Mouse (Mus musculus) heart, embryonic 13.5 days (tissue): Measurements from ENCODE around the gene Vti1a. TPM values are rescaled to one million over a fixed set of nuclear protein-coding genes. Genes with fewer than 3 reads are reported as not detected.

ENCODE experiments used
- ATAC-seq: fragments of 200-750 bp; cut with Nextera tagmentation; 2 replicates; pipeline ENCODE4 v1.8.0; 2017; ENCODE audit warnings: moderate TSS enrichment; ENCODE audit not compliant: insufficient number of reproducible peaks, low FRiP score, low TSS enrichment; ENCODE audit errors: extremely low read depth
- H3K27ac ChIP-seq: fragments of 300-500 bp; sonication (generic); replicated peaks from 2 replicates; pipeline ENCODE4 v1.5.1; 2015; ENCODE audit warnings: moderate library complexity, mild to moderate bottlenecking, inconsistent platforms
- H3K27me3 ChIP-seq: fragments of 300-500 bp; sonication (generic); replicated peaks from 2 replicates; pipeline ENCODE4 v1.6.1; 2015; ENCODE audit warnings: mild to moderate bottlenecking, inconsistent platforms
- H3K36me3 ChIP-seq: fragments of 300-500 bp; sonication (generic); 2 replicates; pipeline ENCODE4 v1.6.1; 2015; ENCODE audit warnings: mild to moderate bottlenecking, inconsistent platforms
- H3K4me1 ChIP-seq: fragments of 300-500 bp; sonication (generic); 2 replicates; pipeline ENCODE4 v1.6.1; 2015; ENCODE audit warnings: inconsistent platforms
- H3K4me2 ChIP-seq: fragments of 300-500 bp; sonication (generic); 2 replicates; pipeline ENCODE4 v1.6.1; 2015; ENCODE audit warnings: inconsistent platforms, mild to moderate bottlenecking, moderate library complexity
- H3K4me3 ChIP-seq: fragments of 300-500 bp; sonication (generic); 2 replicates; pipeline ENCODE4 v1.5.1; 2015; ENCODE audit warnings: moderate library complexity, mild to moderate bottlenecking, inconsistent platforms
- H3K9ac ChIP-seq: fragments of 300-500 bp; sonication (generic); 2 replicates; pipeline ENCODE4 v1.6.1; 2015; ENCODE audit warnings: inconsistent platforms, mild to moderate bottlenecking, moderate library complexity
- H3K9me3 ChIP-seq: fragments of 300-500 bp; sonication (generic); 2 replicates; pipeline ENCODE4 v1.6.1; 2016; ENCODE audit warnings: inconsistent platforms
- WGBS: fragments of 180-500 bp; shearing (Covaris S2); methylation state at CpG from one replicate; pipeline ENCODE4 v1.1.7; 2015; ENCODE audit warnings: mixed read lengths; 5-methylcytosine and 5-hydroxymethylcytosine counted together
- polyA plus RNA-seq: library from polyadenylated mRNA; unstranded; fragments of >200 nt; fragmentation: Nextera tagmentation; extraction: Ambion mirVana; gene quantifications from 2 replicates; pipeline ENCODE4 v1.2.1, GENCODE M21; 2015

Vti1a gene
- polyA plus RNA-seq, 1 experiment from 2014 or later, result 14.7 TPM

- 73% methylated on average over 11 of the region's 11 CpGs for WGBS
- no peak for ATAC-seq
These were observed 326.3 kb downstream of the Vti1a start for GRCm38 (mm10) chr19:55642361-55642760.

GRCm38 (mm10) chr19:55643288-55643901 lies 327.3 kb downstream of the Vti1a start:
- 4% methylated on average over 14 of the region's 14 CpGs for WGBS
- Histone ChIP-seq H3K9ac (peak overlapping the region; percentile 76), H3K4me3 (peak overlapping the region; percentile 51), H3K27ac (peak overlapping the region; percentile 94), H3K4me1 (peaks cover 19% of the 10 kb centered on the region), H3K36me3 (no peaks in the 10 kb centered on the region), H3K27me3 (peaks cover 2% of the 10 kb centered on the region), H3K9me3 (no peaks in the 10 kb centered on the region), H3K4me2 (peak overlapping the region; percentile 72)
- ATAC-seq, result 0 out of 2 replicates have a peak, but pooled peaks have one; percentile 34

More at GRCm38 (mm10) chr19:55642361-55642760, 326.3 kb downstream of the Vti1a start:
- Histone ChIP-seq H3K4me1 (peaks cover 19% of the 10 kb centered on the region), H3K27me3 (peaks cover 2% of the 10 kb centered on the region), H3K4me3 (no peak overlapping the region), H3K36me3 (no peaks in the 10 kb centered on the region), H3K4me2 (no peak overlapping the region), H3K9me3 (no peaks in the 10 kb centered on the region), H3K27ac (no peak overlapping the region), H3K9ac (no peak overlapping the region)

DNA sequence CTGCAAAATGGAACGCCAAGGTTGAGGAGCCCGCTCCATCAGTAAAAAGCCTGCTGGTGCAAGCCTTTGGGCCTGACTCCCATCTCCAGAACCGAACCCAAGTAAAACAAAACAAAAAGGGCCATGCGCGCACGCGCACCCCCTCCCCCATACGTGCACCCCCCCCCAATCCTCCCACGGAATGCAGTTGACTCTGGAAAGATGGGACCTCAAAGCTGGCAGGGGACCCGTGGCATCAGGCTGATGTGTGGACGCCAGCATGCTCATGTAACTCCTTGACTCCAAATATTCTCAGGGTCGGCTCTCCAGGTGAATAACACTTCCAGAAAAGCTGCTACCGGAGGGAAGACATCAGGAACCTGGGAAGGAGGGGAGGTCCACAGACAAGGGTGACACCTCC lies 327.8 kb downstream of the Vti1a start:
- no peak for ATAC-seq
- Histone ChIP-seq H3K27me3 (peaks cover 2% of the 10 kb centered on the region), H3K36me3 (no peaks in the 10 kb centered on the region), H3K4me3 (peak overlapping the region; percentile 51), H3K9me3 (no peaks in the 10 kb centered on the region), H3K27ac (peak overlapping the region; percentile 94), H3K4me1 (peaks cover 19% of the 10 kb centered on the region), H3K9ac (peak overlapping the region; percentile 76), H3K4me2 (peak overlapping the region; percentile 72)
- 57% methylated on average over 13 of the region's 13 CpGs for WGBS

DNA sequence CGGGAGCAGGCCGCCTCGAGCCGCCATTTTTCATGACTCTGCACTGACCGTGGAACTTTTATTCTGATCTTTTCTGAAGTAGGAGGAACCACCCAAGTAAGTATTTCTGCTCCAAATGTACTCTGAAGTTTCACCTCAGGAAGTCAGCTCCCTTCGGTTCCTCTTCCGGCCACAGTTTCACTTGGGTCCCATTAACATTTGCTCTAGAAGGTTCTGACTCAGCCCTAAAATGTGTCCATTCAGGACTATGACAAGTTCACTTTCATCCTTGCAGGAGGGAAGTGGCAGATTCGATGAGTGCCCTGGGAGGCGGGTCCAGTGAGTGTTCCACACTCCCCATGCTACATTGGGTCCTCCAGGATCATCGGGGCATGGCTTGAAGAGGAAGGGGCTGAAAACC lies 333.3 kb downstream of the Vti1a start:
- peaks cover 2% of the 10 kb centered on the region for H3K27me3 ChIP-seq
- 87% methylated on average over 10 of the region's 10 CpGs for WGBS
- no peak overlapping the region for H3K27ac ChIP-seq
- H3K4me2 ChIP-seq, result no peak overlapping the region
- ATAC-seq, result no peak
- H3K36me3 ChIP-seq, result no peaks in the 10 kb centered on the region
- H3K9me3 ChIP-seq, result no peaks in the 10 kb centered on the region
- no peak overlapping the region for H3K9ac ChIP-seq
- H3K4me3 ChIP-seq, result no peak overlapping the region
- H3K4me1 ChIP-seq, result no peaks in the 10 kb centered on the region

GRCm38 (mm10) chr19:55651017-55651416 lies 334.9 kb downstream of the Vti1a start:
- no peak for ATAC-seq
- Histone ChIP-seq H3K36me3 (no peaks in the 10 kb centered on the region), H3K4me2 (no peak overlapping the region), H3K9me3 (no peaks in the 10 kb centered on the region), H3K27me3 (no peaks in the 10 kb centered on the region; the same call in none of the 2 replicates), H3K9ac (no peak overlapping the region), H3K4me1 (no peaks in the 10 kb centered on the region), H3K4me3 (no peak overlapping the region), H3K27ac (no peak overlapping the region)
- WGBS, result 64% methylated on average over 9 of the region's 9 CpGs

- ATAC-seq, result no peak
- Histone ChIP-seq H3K27ac (no peak overlapping the region), H3K4me1 (no peaks in the 10 kb centered on the region), H3K9me3 (no peaks in the 10 kb centered on the region), H3K9ac (no peak overlapping the region), H3K4me3 (no peak overlapping the region), H3K27me3 (no peaks in the 10 kb centered on the region), H3K36me3 (no peaks in the 10 kb centered on the region), H3K4me2 (no peak overlapping the region)
- WGBS, result 57% methylated on average over 7 of the region's 7 CpGs
These were observed 336.7 kb downstream of the Vti1a start for GRCm38 (mm10) chr19:55652693-55653265.

DNA sequence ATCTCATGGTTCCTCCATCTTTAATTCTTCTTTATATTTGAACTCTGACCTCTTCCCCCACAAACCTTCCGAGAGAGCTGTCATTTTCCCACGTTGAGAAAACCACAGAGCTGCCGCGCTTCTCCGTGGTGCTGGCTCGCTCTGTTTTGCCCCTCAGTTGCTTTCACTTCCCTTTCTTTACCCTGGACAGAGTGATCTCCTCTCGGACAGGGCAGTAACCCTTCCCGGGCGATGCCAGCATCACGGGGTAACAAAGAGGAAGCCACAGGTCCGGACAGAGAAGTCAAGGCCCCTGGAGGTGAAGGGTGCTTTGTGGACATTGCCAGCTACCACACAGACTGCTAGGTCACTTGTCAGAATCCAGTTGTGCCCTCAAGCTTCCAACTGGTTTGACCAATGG lies 344.1 kb downstream of the Vti1a start:
- no peak overlapping the region for H3K27ac ChIP-seq
- H3K4me1 ChIP-seq, result no peaks in the 10 kb centered on the region
- H3K9me3 ChIP-seq, result no peaks in the 10 kb centered on the region
- no peaks in the 10 kb centered on the region for H3K27me3 ChIP-seq
- no peak overlapping the region for H3K9ac ChIP-seq
- ATAC-seq, result no peak
- H3K4me3 ChIP-seq, result no peak overlapping the region
- 76% methylated on average over 11 of the region's 11 CpGs for WGBS
- H3K4me2 ChIP-seq, result no peak overlapping the region
- H3K36me3 ChIP-seq, result no peaks in the 10 kb centered on the region

DNA sequence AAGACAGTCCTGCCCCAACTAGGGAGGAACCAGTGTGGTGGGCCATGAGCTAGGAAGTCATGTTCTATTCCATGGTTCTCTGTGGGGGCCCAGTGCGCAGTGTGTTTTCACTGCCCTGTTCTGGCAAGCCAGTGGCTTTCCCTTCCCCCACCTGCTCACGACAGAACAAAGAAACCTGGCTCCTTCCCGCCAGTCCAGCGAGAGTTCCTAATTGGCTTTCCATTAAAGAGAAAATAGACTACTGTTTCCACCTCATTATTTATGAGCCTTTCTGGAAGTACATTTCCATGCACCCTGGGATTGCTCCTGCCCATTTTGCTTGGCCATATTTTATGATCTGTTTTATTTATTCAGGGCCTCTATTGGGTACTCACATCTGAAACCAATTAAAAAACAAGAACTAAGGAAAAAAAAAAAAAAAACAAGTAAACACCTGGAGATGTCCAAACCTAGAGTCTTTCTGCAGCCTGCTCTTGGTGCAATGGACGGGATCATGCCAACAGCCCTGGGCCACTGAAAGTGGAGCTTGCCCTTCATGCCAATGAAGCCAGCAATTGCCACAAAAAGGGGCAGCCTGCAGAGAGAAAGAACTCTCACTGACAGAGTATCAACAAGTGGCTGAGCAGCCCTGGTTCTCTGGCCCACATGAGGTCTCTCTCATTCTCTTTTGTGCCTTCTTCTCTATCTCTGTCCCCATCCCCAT lies 346.6 kb downstream of the Vti1a start:
- no peak for ATAC-seq
- H3K4me3 ChIP-seq, result no peak overlapping the region
- H3K9me3 ChIP-seq, result no peaks in the 10 kb centered on the region
- no peak overlapping the region for H3K4me2 ChIP-seq
- H3K27ac ChIP-seq, result no peak overlapping the region
- no peak overlapping the region for H3K9ac ChIP-seq
- WGBS, result 56% methylated on average over 5 of the region's 5 CpGs
- no peaks in the 10 kb centered on the region for H3K27me3 ChIP-seq
- H3K4me1 ChIP-seq, result no peaks in the 10 kb centered on the region
- H3K36me3 ChIP-seq, result no peaks in the 10 kb centered on the region

GRCm38 (mm10) chr19:55667787-55668186 lies 351.7 kb downstream of the Vti1a start:
- H3K9me3 ChIP-seq, result no peaks in the 10 kb centered on the region
- H3K27me3 ChIP-seq, result no peaks in the 10 kb centered on the region; the same call in 1 of the 2 replicates
- no peak overlapping the region for H3K27ac ChIP-seq
- H3K4me1 ChIP-seq, result no peaks in the 10 kb centered on the region
- no peak overlapping the region for H3K4me3 ChIP-seq
- no peak for ATAC-seq
- 71% methylated on average over 9 of the region's 9 CpGs for WGBS
- no peak overlapping the region for H3K4me2 ChIP-seq
- no peaks in the 10 kb centered on the region for H3K36me3 ChIP-seq
- H3K9ac ChIP-seq, result no peak overlapping the region

GRCm38 (mm10) chr19:55668896-55669295 lies 352.8 kb downstream of the Vti1a start:
- no peak for ATAC-seq
- H3K27me3 ChIP-seq, result no peaks in the 10 kb centered on the region; the same call in 1 of the 2 replicates
- 62% methylated on average over 9 of the region's 9 CpGs for WGBS

More at GRCm38 (mm10) chr19:55668896-55669295, 352.8 kb downstream of the Vti1a start:
- Histone ChIP-seq H3K36me3 (no peaks in the 10 kb centered on the region), H3K9ac (no peak overlapping the region), H3K9me3 (no peaks in the 10 kb centered on the region), H3K4me3 (no peak overlapping the region), H3K27ac (no peak overlapping the region), H3K4me1 (no peaks in the 10 kb centered on the region), H3K4me2 (no peak overlapping the region)
